Mouse (Mus musculus): ENCODE measurements around the gene Gfm2. TPM values are rescaled to one million over a fixed set of nuclear protein-coding genes. Genes with fewer than 3 reads are reported as not detected.

Gene Gfm2
- polyA plus RNA-seq (2014; fragmentation: Illumina TruSeq; extraction: RNeasy Lipid Tissue Mini Kit (QIAGEN cat#74804); ENCODE audit: low read depth, low replicate concordance) = 36.6 TPM

DNA sequence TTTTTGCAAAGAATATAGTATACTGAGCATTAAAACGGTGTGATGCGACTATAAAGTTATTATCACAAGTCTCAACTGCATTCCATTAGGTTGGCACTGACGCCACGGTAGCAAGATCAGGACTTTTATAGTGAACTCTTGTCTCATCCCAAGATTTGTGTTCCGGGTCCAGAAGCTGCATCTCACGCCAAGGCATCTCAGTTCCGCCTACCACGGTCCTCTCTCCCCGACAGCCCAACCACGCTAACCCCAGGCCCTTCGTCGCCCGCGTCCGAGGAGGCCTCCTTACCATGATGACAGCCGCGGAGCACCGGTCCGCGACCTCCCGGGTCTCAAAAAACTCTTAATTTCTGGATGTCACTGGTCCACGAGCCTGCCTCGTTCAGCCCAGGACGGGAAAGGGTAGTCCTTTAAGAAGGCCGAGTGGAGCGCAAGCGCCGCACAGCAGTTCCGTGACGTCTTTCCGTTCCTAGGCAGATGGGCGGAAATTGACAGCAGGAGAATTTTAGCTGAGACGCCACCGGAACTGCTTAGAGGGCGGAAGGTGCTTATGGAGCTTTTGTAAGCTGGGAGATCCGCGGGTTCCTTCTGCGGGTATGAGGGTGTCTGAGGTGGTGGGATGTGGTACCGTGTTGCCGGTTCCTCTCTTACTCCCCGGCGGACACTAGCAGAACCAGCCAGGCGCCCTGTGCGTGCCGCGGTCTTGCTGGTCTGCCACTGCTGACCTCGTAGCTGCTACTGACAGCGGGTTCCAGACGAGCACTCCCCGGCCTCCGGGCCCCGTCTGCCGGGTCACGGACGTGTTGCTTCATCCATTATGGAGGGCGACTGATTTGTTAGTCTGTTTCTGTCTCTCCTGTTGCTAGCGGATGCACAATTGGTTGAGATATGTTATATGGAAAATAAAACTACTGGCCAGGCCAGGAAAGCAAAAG, at the start of gene Gfm2, which contains the start of gene Nsa2:
Gene Gfm2 (plus strand): TSS at position 472 of the 935 bp plus-strand sequence.
Gene Nsa2 (minus strand): TSS at position 472 of the 935 bp plus-strand sequence.

DNA sequence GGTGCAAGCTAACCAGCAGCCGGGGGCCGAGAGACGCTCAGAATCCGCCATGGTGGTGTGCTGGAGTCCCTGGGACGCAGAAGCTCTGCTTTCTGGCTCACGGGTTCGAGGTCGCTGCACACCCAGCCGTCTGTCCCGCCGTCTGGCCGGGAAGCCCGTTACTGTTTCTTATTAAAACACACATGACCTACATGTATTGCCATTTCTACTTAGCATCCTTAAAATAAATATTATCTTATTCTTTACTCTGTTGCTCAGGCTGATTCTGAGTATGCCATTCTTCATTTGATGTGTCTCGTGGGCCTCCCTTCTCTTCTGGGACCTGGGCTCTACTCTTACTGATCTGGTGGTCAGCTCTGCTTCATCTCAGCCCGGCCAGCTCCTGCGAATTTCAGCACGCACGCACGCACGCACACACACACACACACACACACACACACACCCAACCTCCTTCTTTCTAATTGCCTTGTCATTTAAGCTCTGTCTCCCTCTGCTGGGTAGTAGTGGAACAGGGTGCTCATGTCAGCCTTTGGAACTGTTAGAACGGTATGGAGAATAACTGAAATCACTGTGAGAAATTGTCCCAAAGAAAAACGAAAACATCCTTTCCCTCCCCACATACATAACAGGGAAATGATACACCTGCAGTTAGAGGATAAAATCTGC, 38.4 kb upstream of the Gfm2 start, which contains the start of gene Gm6169:
Gene Gm6169 (minus strand): TSS at position 51 of the 666 bp plus-strand sequence.

DNA sequence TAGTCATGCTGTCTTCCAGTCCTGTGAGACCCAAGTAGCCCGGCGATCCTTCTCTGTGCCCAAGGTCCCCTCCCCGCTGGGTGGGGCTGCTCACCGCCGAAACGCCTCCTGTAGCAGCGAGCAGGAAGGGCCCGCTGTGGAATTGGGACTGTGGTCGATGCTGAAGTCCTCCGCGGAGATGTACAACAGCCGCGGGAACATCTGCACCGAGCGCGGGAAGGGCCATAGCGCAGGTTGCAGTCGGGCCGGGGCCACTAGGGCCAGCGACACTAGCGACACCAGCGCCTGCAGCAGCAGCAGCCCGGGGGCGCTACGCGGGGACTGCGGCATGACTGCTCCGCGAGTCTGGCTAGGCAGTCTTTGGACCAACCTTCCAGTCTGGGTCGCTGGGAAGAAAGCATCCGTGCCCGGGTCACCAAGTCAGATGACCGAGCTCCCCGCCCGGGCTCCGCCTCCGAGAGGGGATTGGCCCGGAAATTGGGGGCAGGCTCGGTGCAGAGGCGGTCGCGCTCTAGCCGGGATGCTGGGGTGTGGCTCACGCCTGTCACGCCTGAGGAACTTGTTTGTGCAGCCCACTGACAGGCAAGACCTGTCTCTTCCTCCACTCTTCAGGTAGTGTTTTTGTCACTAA, 60.3 kb downstream of the Gfm2 start, which contains the start of gene Hexb:
Gene Hexb (minus strand): TSS at position 426 of the 631 bp plus-strand sequence.

Other genes with a start within 250 kb of the Gfm2 start
- 3.0 TPM for gene Gcnt4, start 213.2 kb upstream of the Gfm2 start, polyA plus RNA-seq (2014; fragmentation: Illumina TruSeq; extraction: RNeasy Lipid Tissue Mini Kit (QIAGEN cat#74804); ENCODE audit: low read depth, low replicate concordance)
- 728 TPM for gene 1700029F12Rik, start 103.6 kb upstream of the Gfm2 start, polyA plus RNA-seq (2014; fragmentation: Illumina TruSeq; extraction: RNeasy Lipid Tissue Mini Kit (QIAGEN cat#74804); ENCODE audit: low read depth, low replicate concordance)
- 34.7 TPM for gene Fam169a, start 70.7 kb upstream of the Gfm2 start, polyA plus RNA-seq (2014; fragmentation: Illumina TruSeq; extraction: RNeasy Lipid Tissue Mini Kit (QIAGEN cat#74804); ENCODE audit: low read depth, low replicate concordance)
- gene Gm6169, start 38.7 kb upstream of the Gfm2 start, polyA plus RNA-seq (2014; fragmentation: Illumina TruSeq; extraction: RNeasy Lipid Tissue Mini Kit (QIAGEN cat#74804); ENCODE audit: low read depth, low replicate concordance) = 0.27 TPM
- gene Nsa2, start within 50 bp of the Gfm2 start, polyA plus RNA-seq (2014; fragmentation: Illumina TruSeq; extraction: RNeasy Lipid Tissue Mini Kit (QIAGEN cat#74804); ENCODE audit: low read depth, low replicate concordance) = 132 TPM
- 9.5 TPM for gene Hexb, start 60.4 kb downstream of the Gfm2 start, polyA plus RNA-seq (2014; fragmentation: Illumina TruSeq; extraction: RNeasy Lipid Tissue Mini Kit (QIAGEN cat#74804); ENCODE audit: low read depth, low replicate concordance)
- 11.1 TPM for gene Enc1, start 103.2 kb downstream of the Gfm2 start, polyA plus RNA-seq (2014; fragmentation: Illumina TruSeq; extraction: RNeasy Lipid Tissue Mini Kit (QIAGEN cat#74804); ENCODE audit: low read depth, low replicate concordance)

Measured in testis, adult 10 weeks (tissue).